ENCODE assay signal across 15 mouse cellular contexts in the genomic region with DNA sequence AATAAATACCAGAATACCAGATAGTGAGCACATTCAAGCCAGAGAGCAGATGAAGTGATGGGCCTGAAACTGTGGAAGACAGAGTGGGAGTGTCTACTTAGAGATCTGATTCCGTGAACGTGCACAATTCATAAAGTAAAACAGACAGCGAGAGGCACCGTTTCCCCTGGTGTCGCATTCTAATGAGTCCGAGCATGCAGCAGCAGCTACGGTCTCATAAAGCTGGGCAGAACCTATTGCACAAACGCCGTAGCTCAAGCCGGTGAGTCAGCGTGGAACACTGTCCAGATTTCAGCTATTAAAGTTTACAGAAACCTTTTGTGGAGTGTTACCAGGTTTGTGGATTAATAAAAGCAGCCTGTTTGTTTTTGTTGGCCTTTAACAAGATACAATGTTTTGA. TPM values are rescaled to one million over a fixed set of nuclear protein-coding genes. Genes with fewer than 3 reads are reported as not detected.
A peak's percentile ranks its signal among the peaks of the same experiment; 100 is the strongest.
DNase-seq lines count a peak whose midpoint lies in the region; ATAC-seq and TF ChIP-seq lines count a peak whose summit lies in the region.
"Had no signal": no experiment of that assay in that cellular context is flagged by ENCODE, and none has a peak within 500 bp of the region (broad histone marks: within the 10 kb centered on the region; RNA-seq: fewer than 3 reads in every experiment).

No protein-coding gene starts in this region.

- no peaks in the 10 kb centered on the region for H3K9me3 ChIP-seq in lung, embryonic 14.5 days (ENCODE audit: low read depth, low read length)
- H3K9me3 ChIP-seq in hindbrain, embryonic 16.5 days (ENCODE audit: control insufficient read depth, low read length): no peaks in the 10 kb centered on the region
- no peaks in the 10 kb centered on the region for H3K9me3 ChIP-seq in neural tube, embryonic 14.5 days (ENCODE audit: control insufficient read depth, low read length)
- H3K9me3 ChIP-seq: heart, embryonic 13.5 days had no signal

- DNase-seq in adrenal gland, postnatal 10 days: peak; percentile 24
- no peak for DNase-seq in adrenal gland, postnatal 36 days
- peak; percentile 27 for DNase-seq in lung, embryonic 14.5 days
- no peak for DNase-seq in lung, postnatal 10 days
- no peak for DNase-seq in left cerebral cortex, postnatal 25 days (ENCODE audit: low spot score in 2 of 2)
- DNase-seq in cerebellum, adult 8-10 months: no peak
- DNase-seq: kidney, adult 18-20 months; liver, postnatal 0 days; thymus, postnatal 4 days had no signal

- no peak for ATAC-seq in lung, embryonic 14.5 days (ENCODE audit: insufficient read depth)
- ATAC-seq in hindbrain, embryonic 16.5 days: no peak
- ATAC-seq in neural tube, embryonic 14.5 days (ENCODE audit: low read depth): no peak; the same call in 1 of the 2 replicates
- ATAC-seq: liver, postnatal 0 days; Patski had no signal

- intact Hi-C loops in left cerebral cortex, postnatal 25 days (cut with DNase I): no loop called here

- H3K9ac ChIP-seq in lung, embryonic 14.5 days: no peak overlapping the region
- H3K9ac ChIP-seq in hindbrain, embryonic 16.5 days (ENCODE audit: low read depth, low read length): peak overlapping the region; percentile 41; the same call in 1 of the 2 replicates
- H3K9ac ChIP-seq in neural tube, embryonic 14.5 days (replicated peaks; ENCODE audit: low read depth, low read length): no peak overlapping the region
- H3K9ac ChIP-seq: heart, embryonic 13.5 days; liver, postnatal 0 days had no signal

- peaks cover 4% of the 10 kb centered on the region for H3K27me3 ChIP-seq in lung, embryonic 14.5 days (ENCODE audit: insufficient read depth, low read length)
- no peaks in the 10 kb centered on the region; the same call in 1 of the 2 replicates for H3K27me3 ChIP-seq in hindbrain, embryonic 16.5 days (replicated peaks; ENCODE audit: control insufficient read depth, insufficient read depth, low read length)
- H3K27me3 ChIP-seq in neural tube, embryonic 14.5 days (ENCODE audit: control insufficient read depth, insufficient read depth, low read length): no peaks in the 10 kb centered on the region

- no peak overlapping the region for H3K4me3 ChIP-seq in lung, embryonic 14.5 days (ENCODE audit: low read depth, low read length)
- peak overlapping the region; percentile 7; the same call in 1 of the 2 replicates for H3K4me3 ChIP-seq in hindbrain, embryonic 16.5 days (ENCODE audit: low read length)
- no peak overlapping the region for H3K4me3 ChIP-seq in neural tube, embryonic 14.5 days (ENCODE audit: low read depth, low read length)
- H3K4me3 ChIP-seq: heart, embryonic 13.5 days; myocyte had no signal

- no peak overlapping the region for H3K27ac ChIP-seq in lung, embryonic 14.5 days (ENCODE audit: low read depth)
- H3K27ac ChIP-seq in hindbrain, embryonic 16.5 days (ENCODE audit: low read depth, low read length): no peak overlapping the region
- H3K27ac ChIP-seq in neural tube, embryonic 14.5 days (ENCODE audit: low read depth, low read length): no peak overlapping the region
- H3K27ac ChIP-seq: heart, embryonic 13.5 days had no signal

- H3K4me2 ChIP-seq in lung, embryonic 14.5 days: no peak overlapping the region; the same call in 1 of the 2 replicates
- peak overlapping the region; percentile 35 for H3K4me2 ChIP-seq in hindbrain, embryonic 16.5 days (ENCODE audit: low read length)
- H3K4me2 ChIP-seq in neural tube, embryonic 14.5 days (ENCODE audit: low read depth, low read length): peak overlapping the region; percentile 20
- H3K4me2 ChIP-seq: heart, embryonic 13.5 days had no signal

- no peaks in the 10 kb centered on the region for H3K36me3 ChIP-seq in lung, embryonic 14.5 days (ENCODE audit: insufficient read depth)
- no peaks in the 10 kb centered on the region for H3K36me3 ChIP-seq in hindbrain, embryonic 16.5 days (ENCODE audit: control insufficient read depth, insufficient read depth, low read length)
- H3K36me3 ChIP-seq in neural tube, embryonic 14.5 days (ENCODE audit: control insufficient read depth, insufficient read depth, low read length): no peaks in the 10 kb centered on the region
- H3K36me3 ChIP-seq: heart, embryonic 13.5 days had no signal

- no peak for TF ChIP-seq CTCF in lung, embryonic 14.5 days (IDR thresholded peaks at IDR 0.05; ENCODE audit: low read depth)

- 47% methylated on average over 11 of the region's 11 CpGs for WGBS in lung, embryonic 14.5 days
- WGBS in hindbrain, embryonic 16.5 days: 19% methylated on average over 11 of the region's 11 CpGs
- 27% methylated on average over 11 of the region's 11 CpGs for WGBS in neural tube, embryonic 14.5 days

- no peaks in the 10 kb centered on the region for H3K4me1 ChIP-seq in lung, embryonic 14.5 days (ENCODE audit: insufficient read depth)
- peaks cover under 1% of the 10 kb centered on the region; the same call in 1 of the 2 replicates for H3K4me1 ChIP-seq in hindbrain, embryonic 16.5 days (ENCODE audit: control insufficient read depth, insufficient read depth, low read depth, low read length)
- no peaks in the 10 kb centered on the region for H3K4me1 ChIP-seq in neural tube, embryonic 14.5 days (ENCODE audit: control insufficient read depth, insufficient read depth, low read length)
- H3K4me1 ChIP-seq: heart, embryonic 13.5 days had no signal

RNA-seq across cellular contexts. Expression of gene Lgr5, which starts 5.6 kb away (rescaled TPM):
- 10 to 100 TPM; 16.5 to 22.3 TPM for total RNA-seq in adrenal gland, postnatal 10 days (2021)
- total RNA-seq in adrenal gland, postnatal 36 days (2021): 10 to 100 TPM; 16.7 to 18.4 TPM
- polyA plus RNA-seq in lung, embryonic 14.5 days (2014; fragmentation: Nextera tagmentation; extraction: Ambion mirVana): 2.4 and 3.5 TPM in 2 replicates
- polyA plus RNA-seq in hindbrain, embryonic 16.5 days (2015; fragmentation: Nextera tagmentation; extraction: Ambion mirVana): 2.7 and 2.8 TPM in 2 replicates
- 3.0 and 5.3 TPM in 2 replicates for polyA plus RNA-seq in neural tube, embryonic 14.5 days (2014; fragmentation: Nextera tagmentation; extraction: Ambion mirVana)
- 1 to 10 TPM; 2.5 to 4.4 TPM for total RNA-seq in left cerebral cortex, postnatal 25 days (2021)
- polyA plus RNA-seq: Patski had no signal

RNA-seq across cellular contexts. Expression of gene A930009A15Rik, which starts 23.4 kb away (rescaled TPM):
- not detected for total RNA-seq in adrenal gland, postnatal 10 days (2021)
- not detected for total RNA-seq in adrenal gland, postnatal 36 days (2021)
- polyA plus RNA-seq in lung, embryonic 14.5 days (2014; fragmentation: Nextera tagmentation; extraction: Ambion mirVana): not detected in 2 replicates
- polyA plus RNA-seq in hindbrain, embryonic 16.5 days (2015; fragmentation: Nextera tagmentation; extraction: Ambion mirVana): 1.00 and 1.6 TPM in 2 replicates
- 0.35 and 0.36 TPM in 2 replicates for polyA plus RNA-seq in neural tube, embryonic 14.5 days (2014; fragmentation: Nextera tagmentation; extraction: Ambion mirVana)
- total RNA-seq in left cerebral cortex, postnatal 25 days (2021): under 1 TPM; 0.34 to 0.62 TPM
- polyA plus RNA-seq: heart, embryonic 13.5 days; myocyte; Patski; small intestine, adult 2 months had no signal

Comparison
In these comparisons a context has a peak if more than half of its experiments do, and no peak if none do; other contexts are left out.
1. DNase-seq: peak in adrenal gland, postnatal 10 days (single experiment) and lung, embryonic 14.5 days (single experiment); none in adrenal gland, postnatal 36 days (0 of 2), lung, postnatal 10 days (single experiment), left cerebral cortex, postnatal 25 days (0 of 2) and cerebellum, adult 8-10 months (single experiment).